Comparison of ENCODE assay signal across 15 mouse cellular contexts in the genomic region with DNA sequence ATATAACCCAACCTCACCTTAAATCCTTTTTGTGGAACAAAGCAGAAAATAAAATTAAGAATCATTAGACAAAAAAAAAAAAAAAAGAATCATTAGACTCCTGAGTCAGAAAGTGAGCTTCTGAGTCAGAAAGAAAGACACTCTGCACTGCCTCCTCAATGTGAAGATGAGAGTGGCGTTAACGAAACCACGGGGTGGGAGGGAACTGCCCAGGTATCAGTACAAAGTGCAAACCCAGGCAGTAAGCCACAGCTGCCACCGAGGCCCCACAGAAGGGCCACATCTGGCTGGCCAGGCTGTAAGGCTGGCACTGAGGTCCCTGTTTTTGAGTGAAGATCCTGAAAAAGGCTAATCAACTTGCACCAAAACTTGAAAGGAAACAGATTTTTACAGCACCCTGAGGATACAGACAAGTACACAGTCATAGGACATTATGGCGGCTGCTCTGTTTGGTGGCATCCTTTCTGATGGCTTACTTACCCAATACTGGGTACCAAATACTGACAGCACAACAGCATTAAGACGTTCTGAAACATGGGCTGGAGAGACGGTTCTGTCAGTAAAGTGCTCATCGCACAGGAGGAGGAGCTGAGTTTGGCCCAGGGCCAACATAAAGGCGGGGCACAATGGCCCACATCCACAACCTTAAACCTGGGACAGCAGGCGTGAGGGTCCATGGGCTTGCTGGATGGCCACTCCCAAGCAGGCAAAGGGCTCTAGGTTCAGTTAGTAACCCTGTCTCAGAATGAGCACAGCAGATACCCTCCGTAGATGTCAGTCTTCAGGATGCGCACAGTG. TPM values are rescaled to one million over a fixed set of nuclear protein-coding genes. Genes with fewer than 3 reads are reported as not detected.
DNase-seq lines count a peak whose midpoint lies in the region; ATAC-seq and TF ChIP-seq lines count a peak whose summit lies in the region.
"Had no signal": no experiment of that assay in that cellular context is flagged by ENCODE, and none has a peak within 500 bp of the region (broad histone marks: within the 10 kb centered on the region; RNA-seq: fewer than 3 reads in every experiment).

No protein-coding gene starts in this region.

- H3K27ac ChIP-seq in intestine, embryonic 15.5 days = no peak overlapping the region
- no peak overlapping the region for H3K27ac ChIP-seq in hindbrain, embryonic 10.5 days
- H3K27ac ChIP-seq: limb, embryonic 13.5 days; liver, embryonic 15.5 days; midbrain, embryonic 10.5 days had no signal

- no peak overlapping the region for H3K4me3 ChIP-seq in intestine, embryonic 15.5 days (replicated peaks)
- H3K4me3 ChIP-seq in lung, adult 2 months (replicated peaks; ENCODE audit: extremely low read depth, low read depth, low read length) = no peak overlapping the region
- no peak overlapping the region for H3K4me3 ChIP-seq in hindbrain, embryonic 10.5 days
- H3K4me3 ChIP-seq: limb, embryonic 13.5 days; liver, embryonic 15.5 days; midbrain, embryonic 10.5 days had no signal

- no peaks in the 10 kb centered on the region for H3K27me3 ChIP-seq in intestine, embryonic 15.5 days (replicated peaks)
- no peaks in the 10 kb centered on the region for H3K27me3 ChIP-seq in hindbrain, embryonic 10.5 days (ENCODE audit: insufficient read depth, poor library complexity, severe bottlenecking)
- H3K27me3 ChIP-seq: limb, embryonic 13.5 days; liver, embryonic 15.5 days had no signal

- H3K9me3 ChIP-seq in intestine, embryonic 15.5 days = no peaks in the 10 kb centered on the region
- no peaks in the 10 kb centered on the region for H3K9me3 ChIP-seq in hindbrain, embryonic 10.5 days
- H3K9me3 ChIP-seq: limb, embryonic 13.5 days; liver, embryonic 15.5 days; midbrain, embryonic 10.5 days had no signal

- peak; percentile 85 for DNase-seq in heart, adult 11 months
- no peak for DNase-seq in heart, adult 18-20 months
- peak; percentile 74 for DNase-seq in CD4-positive, CD25-positive, alpha-beta regulatory T cell, adult 2 months (ENCODE audit: low read depth, low spot score)
- DNase-seq in ZHBTc4 (ENCODE audit: low read depth, low spot score) = peak; percentile 41
- no peak for DNase-seq in lung, adult 2 months
- no peak for DNase-seq in spleen, postnatal 4 days (ENCODE audit: low spot score in 2 of 2)
- no peak for DNase-seq in hindbrain, embryonic 10.5 days (ENCODE audit: low spot score)
- DNase-seq: embryo, embryonic 11 days; retina, postnatal 1 day; thymus, adult 18-20 months had no signal

- no peak for TF ChIP-seq POLR2A in lung, adult 2 months (IDR thresholded peaks at IDR 0.05; ENCODE audit: borderline replicate concordance, extremely low read depth, low read depth, low read length)

- no peak for TF ChIP-seq CTCF in lung, adult 2 months (IDR thresholded peaks at IDR 0.05; ENCODE audit: insufficient read depth, low read length)

- H3K4me2 ChIP-seq in intestine, embryonic 15.5 days (replicated peaks) = no peak overlapping the region
- H3K4me2 ChIP-seq: limb, embryonic 13.5 days; liver, embryonic 15.5 days had no signal

- ATAC-seq in intestine, embryonic 15.5 days = 0 out of 2 replicates have a peak, but pooled peaks have one; percentile 39
- ATAC-seq: hindbrain, embryonic 16.5 days had no signal

- WGBS in intestine, embryonic 15.5 days = 78% methylated on average over 12 of the region's 12 CpGs
- 83% methylated on average over 12 of the region's 12 CpGs for WGBS in lung, adult 2 months
- 91% methylated on average over 12 of the region's 12 CpGs for WGBS in hindbrain, embryonic 10.5 days

- no peak overlapping the region for H3K9ac ChIP-seq in intestine, embryonic 15.5 days
- H3K9ac ChIP-seq: limb, embryonic 13.5 days; liver, embryonic 15.5 days had no signal

- H3K4me1 ChIP-seq in intestine, embryonic 15.5 days (replicated peaks) = no peaks in the 10 kb centered on the region
- no peaks in the 10 kb centered on the region for H3K4me1 ChIP-seq in lung, adult 2 months (ENCODE audit: control insufficient read depth, insufficient read depth, low read length)
- H3K4me1 ChIP-seq in hindbrain, embryonic 10.5 days (replicated peaks) = no peaks in the 10 kb centered on the region
- H3K4me1 ChIP-seq: limb, embryonic 13.5 days; liver, embryonic 15.5 days; midbrain, embryonic 10.5 days had no signal

- peaks cover 15% of the 10 kb centered on the region for H3K36me3 ChIP-seq in intestine, embryonic 15.5 days
- peaks cover 70% of the 10 kb centered on the region for H3K36me3 ChIP-seq in hindbrain, embryonic 10.5 days

RNA-seq across cellular contexts. Expression of a gene that starts 16.7 kb away (rescaled TPM):
- total RNA-seq in heart, adult 18-20 months (2021) = 10 to 100 TPM; 14.2 to 16.8 TPM
- polyA plus RNA-seq in intestine, embryonic 15.5 days (2015; fragmentation: Nextera tagmentation; extraction: Ambion mirVana) = 5.5 and 6.9 TPM in 2 replicates
- 33.7 and 34.0 TPM in 2 replicates for polyA plus RNA-seq in lung, adult 2 months (2012; rRNA removed)
- polyA plus RNA-seq in hindbrain, embryonic 10.5 days (2016; fragmentation: Nextera tagmentation; extraction: Ambion mirVana) = 4.1 and 5.0 TPM in 2 replicates

RNA-seq across cellular contexts. Expression of a gene that starts 43.1 kb away (rescaled TPM):
- 10 to 100 TPM; 12.6 to 13.0 TPM for total RNA-seq in heart, adult 18-20 months (2021)
- polyA plus RNA-seq in intestine, embryonic 15.5 days (2015; fragmentation: Nextera tagmentation; extraction: Ambion mirVana) = 33.7 and 38.5 TPM in 2 replicates
- 29.0 and 42.9 TPM in 2 replicates for polyA plus RNA-seq in lung, adult 2 months (2012; rRNA removed)
- polyA plus RNA-seq in hindbrain, embryonic 10.5 days (2016; fragmentation: Nextera tagmentation; extraction: Ambion mirVana) = 23.9 and 36.4 TPM in 2 replicates

Comparison
In these comparisons a context has a peak if more than half of its experiments do, and no peak if none do; other contexts are left out.
1. DNase-seq: peak in heart, adult 11 months (single experiment), CD4-positive, CD25-positive, alpha-beta regulatory T cell, adult 2 months (single experiment) and ZHBTc4 (single experiment); none in heart, adult 18-20 months (0 of 2), lung, adult 2 months (single experiment), spleen, postnatal 4 days (0 of 2) and hindbrain, embryonic 10.5 days (single experiment).